Mouse (Mus musculus): ENCODE results near the gene Fibp.

- TF ChIP-seq CTCF (IDR thresholded peaks at IDR 0.05; ENCODE audit: low read depth): no peak
- TF ChIP-seq EP300 (optimal IDR thresholded peaks at IDR 0.05): no peak
Observed at GRCm38 (mm10) chr19:5459896-5460295, 519 bp upstream of the Fibp start.

All from stomach, postnatal 0 days (tissue).